Mouse (Mus musculus) heart, postnatal 0 days (tissue): ENCODE measurements at regions not wholly inside any gene's neighbourhood (a gene's known extent, or its start where the extent isn't known, plus 50 kb on each side); places are given as distances from the start of the nearest gene placed in this dataset.

ENCODE experiments used
- CTCF ChIP-seq: IDR thresholded peaks from 2 replicates; pipeline ENCODE4 v1.5.1; 2016; ENCODE audit warnings: antibody characterized with exemption, control low read depth, low read depth
- EP300 ChIP-seq: IDR thresholded peaks from 2 replicates; pipeline ENCODE4 v1.6.1; 2016; ENCODE audit warnings: antibody characterized with exemption, low read depth

- TF ChIP-seq EP300 (no peak), CTCF (no peak)
Observed at GRCm38 (mm10) chr8:42069314-42069713, 652.4 kb upstream of the Frg1 start.
